Mouse (Mus musculus) neural tube, embryonic 14.5 days (tissue): Measurements from ENCODE around the gene Kcne3. TPM values are rescaled to one million over a fixed set of nuclear protein-coding genes. Genes with fewer than 3 reads are reported as not detected.

ENCODE experiments used
- ATAC-seq: fragments of 200-750 bp; cut with Nextera tagmentation; 2 replicates; pipeline ENCODE4 v1.8.0; 2017; ENCODE audit warnings: low read depth, mild to moderate bottlenecking, moderate TSS enrichment, moderate library complexity
- H3K27ac ChIP-seq: fragments of 300-500 bp; sonication (generic); 2 replicates; pipeline ENCODE4 v1.5.1; 2014; ENCODE audit warnings: low read depth, mild to moderate bottlenecking, control low read depth, low read length, moderate library complexity, mixed read lengths
- H3K27me3 ChIP-seq: fragments of 300-500 bp; sonication (generic); 2 replicates; pipeline ENCODE4 v1.6.1; 2014; ENCODE audit warnings: low read length; ENCODE audit not compliant: control insufficient read depth, insufficient read depth
- H3K36me3 ChIP-seq: fragments of 300-500 bp; sonication (generic); 2 replicates; pipeline ENCODE4 v1.6.1; 2014; ENCODE audit warnings: low read length, mixed read lengths; ENCODE audit not compliant: control insufficient read depth, insufficient read depth
- H3K4me1 ChIP-seq: fragments of 300-500 bp; sonication (generic); 2 replicates; pipeline ENCODE4 v1.6.1; 2014; ENCODE audit warnings: low read length; ENCODE audit not compliant: control insufficient read depth, insufficient read depth
- H3K4me2 ChIP-seq: fragments of 300-500 bp; sonication (generic); 2 replicates; pipeline ENCODE4 v1.6.1; 2014; ENCODE audit warnings: mild to moderate bottlenecking, low read depth, low read length, control low read depth
- H3K4me3 ChIP-seq: fragments of 300-500 bp; sonication (generic); 2 replicates; pipeline ENCODE4 v1.5.1; 2014; ENCODE audit warnings: low read depth, low read length, control low read depth, mixed read lengths
- H3K9ac ChIP-seq: fragments of 300-500 bp; sonication (generic); replicated peaks from 2 replicates; pipeline ENCODE4 v1.6.1; 2014; ENCODE audit warnings: low read depth, mild to moderate bottlenecking, control low read depth, low read length, mixed read lengths
- H3K9me3 ChIP-seq: fragments of 300-500 bp; sonication (generic); 2 replicates; pipeline ENCODE4 v1.6.1; 2016; ENCODE audit warnings: low read length; ENCODE audit not compliant: control insufficient read depth
- WGBS: fragments of 180-500 bp; shearing (Covaris S2); extraction: QIAGEN DNeasy Blood & Tissue Kit; methylation state at CpG from one replicate; pipeline ENCODE4 v1.1.7; 2014; 5-methylcytosine and 5-hydroxymethylcytosine counted together
- polyA plus RNA-seq: library from polyadenylated mRNA; unstranded; fragments of >200 nt; fragmentation: Nextera tagmentation; extraction: Ambion mirVana; gene quantifications from 2 replicates; pipeline ENCODE4 v1.2.1, GENCODE M21; 2014

Gene Kcne3
- 0.62 TPM in 1 of 2 replicates, not detected in the other for polyA plus RNA-seq

DNA sequence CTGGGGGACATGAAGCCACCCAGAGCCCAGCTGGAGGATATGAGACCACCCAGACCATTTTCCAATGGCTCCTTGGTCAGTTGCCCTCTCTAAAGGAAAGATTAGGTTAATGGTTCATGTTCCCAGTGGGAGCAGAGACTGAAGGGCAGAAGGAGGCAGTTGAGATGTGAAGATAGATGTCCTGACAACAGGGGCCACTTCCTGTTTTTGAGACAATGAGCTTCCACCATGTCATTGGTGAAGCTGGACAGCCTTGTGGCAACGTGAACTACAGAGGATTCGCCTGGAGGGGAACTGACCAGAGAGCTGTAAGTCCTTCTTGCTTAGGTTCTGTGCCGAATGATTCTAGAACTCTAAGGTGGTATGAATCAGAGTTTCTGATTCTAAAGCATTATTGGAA lies at the start of gene Kcne3:
TSS of gene Kcne3 (plus strand) at position 234 of the 400 bp plus-strand sequence.
- Histone ChIP-seq H3K27ac (no peak within 1 kb of the TSS), H3K36me3 (no peaks in the 10 kb centered on the region), H3K4me2 (no peak within 1 kb of the TSS), H3K4me1 (peaks cover 9% of the 10 kb centered on the region; the same call in 1 of the 2 replicates), H3K9ac (no peak within 1 kb of the TSS), H3K27me3 (peaks cover 16% of the 10 kb centered on the region), H3K9me3 (no peaks in the 10 kb centered on the region), H3K4me3 (no peak within 1 kb of the TSS)
- ATAC-seq: no peak
- WGBS: 66% methylated on average over 3 of the region's 3 CpGs

GRCm38 (mm10) chr7:100126514-100126913 lies 49.8 kb upstream of the Kcne3 start:
- 85% methylated on average over 7 of the region's 7 CpGs for WGBS
- H3K9me3 ChIP-seq: no peaks in the 10 kb centered on the region
- no peak for ATAC-seq
- H3K36me3 ChIP-seq: no peaks in the 10 kb centered on the region
- no peak overlapping the region for H3K9ac ChIP-seq
- H3K4me2 ChIP-seq: no peak overlapping the region
- no peak overlapping the region for H3K27ac ChIP-seq
- H3K4me3 ChIP-seq: no peak overlapping the region
- 0 out of 2 replicates have a peak, but pooled peaks cover 3% of the 10 kb centered on the region for H3K4me1 ChIP-seq
- no peaks in the 10 kb centered on the region for H3K27me3 ChIP-seq

GRCm38 (mm10) chr7:100128262-100129041 lies 47.9 kb upstream of the Kcne3 start:
- no peaks in the 10 kb centered on the region for H3K4me1 ChIP-seq
- H3K27ac ChIP-seq: no peak overlapping the region
- no peak overlapping the region for H3K4me2 ChIP-seq
- no peaks in the 10 kb centered on the region for H3K9me3 ChIP-seq
- WGBS: 92% methylated on average over 7 of the region's 7 CpGs
- H3K4me3 ChIP-seq: no peak overlapping the region
- H3K36me3 ChIP-seq: no peaks in the 10 kb centered on the region
- no peak for ATAC-seq
- H3K9ac ChIP-seq: no peak overlapping the region
- H3K27me3 ChIP-seq: no peaks in the 10 kb centered on the region

- Histone ChIP-seq H3K9ac (no peak overlapping the region), H3K4me2 (no peak overlapping the region), H3K36me3 (no peaks in the 10 kb centered on the region), H3K4me3 (no peak overlapping the region), H3K27ac (no peak overlapping the region), H3K27me3 (no peaks in the 10 kb centered on the region), H3K4me1 (no peaks in the 10 kb centered on the region), H3K9me3 (no peaks in the 10 kb centered on the region)
- no peak for ATAC-seq
- WGBS: 23% methylated on average over 6 of the region's 6 CpGs
Measured at GRCm38 (mm10) chr7:100130592-100130991, 45.7 kb upstream of the Kcne3 start.

DNA sequence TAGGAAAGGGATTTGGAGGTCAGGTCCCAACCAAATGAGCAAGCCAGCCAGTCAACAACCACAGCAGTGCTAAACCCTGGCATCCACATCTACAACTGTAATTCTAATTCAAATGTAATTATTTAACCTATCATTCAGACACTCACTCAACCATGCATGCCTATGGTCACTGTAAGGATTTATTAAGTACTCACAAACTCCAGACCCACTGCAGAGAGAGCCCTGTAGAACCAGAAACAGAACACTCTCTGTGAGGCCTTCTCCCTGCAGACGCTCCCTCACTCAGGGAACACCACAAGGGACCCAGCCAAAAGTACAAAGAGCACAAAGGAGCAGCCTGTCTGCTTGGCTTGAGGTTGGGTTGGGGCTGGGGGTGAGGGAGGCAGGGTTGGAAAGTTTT lies 43.9 kb upstream of the Kcne3 start:
- no peaks in the 10 kb centered on the region for H3K27me3 ChIP-seq
- H3K36me3 ChIP-seq: no peaks in the 10 kb centered on the region
- H3K4me1 ChIP-seq: no peaks in the 10 kb centered on the region
- H3K4me3 ChIP-seq: no peak overlapping the region
- no peak overlapping the region for H3K9ac ChIP-seq
- H3K4me2 ChIP-seq: no peak overlapping the region
- ATAC-seq: no peak
- 46% methylated on average over 1 of the region's 1 CpGs for WGBS
- H3K9me3 ChIP-seq: no peaks in the 10 kb centered on the region
- no peak overlapping the region for H3K27ac ChIP-seq

GRCm38 (mm10) chr7:100137038-100137437 lies 39.3 kb upstream of the Kcne3 start:
- H3K4me1 ChIP-seq: no peaks in the 10 kb centered on the region
- no peak overlapping the region for H3K9ac ChIP-seq
- no peak overlapping the region for H3K27ac ChIP-seq
- no peaks in the 10 kb centered on the region for H3K9me3 ChIP-seq
- no peak overlapping the region for H3K4me3 ChIP-seq
- no peak overlapping the region for H3K4me2 ChIP-seq
- no peaks in the 10 kb centered on the region for H3K36me3 ChIP-seq
- no peaks in the 10 kb centered on the region for H3K27me3 ChIP-seq
- 85% methylated on average over 9 of the region's 9 CpGs for WGBS
- no peak for ATAC-seq

DNA sequence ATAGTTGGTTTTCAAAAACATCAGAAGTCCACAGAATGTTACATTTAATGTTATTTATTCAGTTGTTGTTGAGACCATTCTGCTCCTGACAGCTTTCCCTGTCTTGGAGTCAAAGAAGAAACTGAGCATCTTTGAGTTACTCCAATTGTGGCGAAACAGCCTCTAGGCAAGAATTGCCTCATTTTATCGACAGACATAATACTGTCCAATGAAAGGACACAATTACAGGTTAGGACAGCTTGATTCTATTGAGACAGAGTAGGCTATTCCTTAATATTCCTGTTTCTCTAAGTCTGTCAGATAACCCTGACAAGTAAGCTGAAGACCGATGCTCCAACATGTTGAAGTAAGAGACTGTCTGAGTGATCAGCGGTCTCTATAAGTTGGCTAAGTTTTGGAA lies 38.2 kb upstream of the Kcne3 start:
- Histone ChIP-seq H3K4me2 (no peak overlapping the region), H3K9ac (no peak overlapping the region), H3K27me3 (no peaks in the 10 kb centered on the region), H3K27ac (no peak overlapping the region), H3K4me3 (no peak overlapping the region), H3K9me3 (no peaks in the 10 kb centered on the region), H3K4me1 (no peaks in the 10 kb centered on the region), H3K36me3 (no peaks in the 10 kb centered on the region)
- ATAC-seq: no peak
- 94% methylated on average over 4 of the region's 4 CpGs for WGBS

- Histone ChIP-seq H3K9me3 (no peaks in the 10 kb centered on the region), H3K27ac (no peak overlapping the region), H3K9ac (no peak overlapping the region), H3K27me3 (no peaks in the 10 kb centered on the region), H3K4me3 (no peak overlapping the region), H3K4me1 (no peaks in the 10 kb centered on the region), H3K4me2 (no peak overlapping the region), H3K36me3 (no peaks in the 10 kb centered on the region)
- 69% methylated on average over 1 of the region's 1 CpGs for WGBS
- no peak for ATAC-seq
Measured at GRCm38 (mm10) chr7:100140591-100140990, 35.7 kb upstream of the Kcne3 start.

DNA sequence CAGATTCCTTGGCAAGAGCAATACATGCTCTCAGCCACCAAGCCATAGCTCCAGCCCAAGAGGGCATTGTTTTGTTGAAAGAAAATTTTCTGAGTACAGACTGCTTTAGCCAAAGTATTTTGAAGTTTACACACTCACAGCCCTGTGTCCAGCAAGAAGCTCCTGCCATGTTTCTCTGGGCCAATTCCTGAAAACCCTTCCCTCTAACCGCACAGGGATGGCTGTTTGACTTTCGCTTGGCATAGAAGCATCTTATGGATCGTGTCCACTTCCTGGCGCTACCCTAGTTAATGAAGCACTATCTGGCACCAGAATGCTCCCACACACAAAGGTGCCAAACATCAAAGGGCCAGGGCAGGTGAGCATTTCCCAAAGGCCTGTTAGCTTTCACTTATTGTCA lies 27.7 kb upstream of the Kcne3 start:
- H3K4me1 ChIP-seq: no peaks in the 10 kb centered on the region
- H3K27me3 ChIP-seq: no peaks in the 10 kb centered on the region
- no peak overlapping the region for H3K4me2 ChIP-seq
- no peaks in the 10 kb centered on the region for H3K36me3 ChIP-seq
- 91% methylated on average over 4 of the region's 4 CpGs for WGBS
- H3K4me3 ChIP-seq: no peak overlapping the region
- no peak overlapping the region for H3K27ac ChIP-seq
- H3K9ac ChIP-seq: no peak overlapping the region
- ATAC-seq: no peak
- no peaks in the 10 kb centered on the region for H3K9me3 ChIP-seq
